In the genomic region with DNA sequence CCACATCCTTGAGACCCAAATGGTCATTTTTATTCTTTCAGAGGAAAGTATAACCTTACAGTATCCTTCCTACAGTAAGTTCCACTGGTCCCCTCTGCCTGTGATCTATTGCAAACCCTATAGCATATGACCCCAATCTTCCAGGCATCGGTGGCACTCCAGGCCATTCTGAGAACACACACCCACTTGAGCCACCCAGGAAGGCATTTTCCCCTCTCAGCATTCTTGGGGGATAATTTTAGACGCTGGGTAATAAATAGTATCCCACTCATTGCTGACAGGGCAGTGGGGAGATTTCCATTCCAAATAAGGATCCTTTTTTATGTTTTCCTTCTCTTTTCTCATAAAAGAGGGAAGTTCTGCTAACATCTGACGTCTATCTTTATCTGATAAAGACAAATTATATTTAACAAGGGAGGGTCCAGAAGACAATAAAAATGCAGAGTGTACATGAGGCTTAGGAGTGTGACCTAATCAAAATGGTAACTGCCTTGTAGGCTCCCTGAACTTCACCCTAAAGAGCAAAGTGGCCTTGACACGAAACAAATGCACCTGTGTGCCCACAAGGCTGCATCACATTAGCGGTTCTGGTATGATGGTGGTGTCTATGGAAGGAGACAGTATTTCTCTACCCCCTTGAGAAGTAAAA, we compare ENCODE assay signal across 22 mouse cellular contexts.
DNase-seq lines count a peak whose midpoint lies in the region; ATAC-seq and TF ChIP-seq lines count a peak whose summit lies in the region.
"Had no signal": no experiment of that assay in that cellular context is flagged by ENCODE, and none has a peak within 500 bp of the region (broad histone marks: within the 10 kb centered on the region; RNA-seq: fewer than 3 reads in every experiment).

No protein-coding gene starts in this region.

- peaks cover 38% of the 10 kb centered on the region for H3K36me3 ChIP-seq in liver, adult 2 months (ENCODE audit: control insufficient read depth, insufficient read depth, low read length)
- peaks cover 2% of the 10 kb centered on the region; the same call in 1 of the 2 replicates for H3K36me3 ChIP-seq in liver, postnatal 0 days (replicated peaks; ENCODE audit: insufficient read depth, low read length)
- H3K36me3 ChIP-seq in heart, embryonic 16.5 days (ENCODE audit: control insufficient read depth, insufficient read depth), result 0 out of 2 replicates have a peak, but pooled peaks cover 2% of the 10 kb centered on the region
- H3K36me3 ChIP-seq: forebrain, embryonic 15.5 days; liver, embryonic 12.5 days; midbrain, embryonic 15.5 days had no signal

- H3K4me3 ChIP-seq in liver, adult 2 months (ENCODE audit: insufficient read depth, low read depth, low read length), result no peak overlapping the region
- H3K4me3 ChIP-seq in liver, postnatal 0 days (ENCODE audit: low read depth, low read length), result no peak overlapping the region
- no peak overlapping the region for H3K4me3 ChIP-seq in heart, embryonic 16.5 days (ENCODE audit: low read length)
- H3K4me3 ChIP-seq: embryonic facial prominence, embryonic 12.5 days; forebrain, embryonic 15.5 days; hindbrain, embryonic 12.5 days; liver, embryonic 12.5 days; lung, embryonic 15.5 days; midbrain, embryonic 15.5 days had no signal

- H3K27ac ChIP-seq in liver, adult 2 months (replicated peaks; ENCODE audit: insufficient read depth, low read depth, low read length), result no peak overlapping the region
- H3K27ac ChIP-seq in liver, postnatal 0 days (ENCODE audit: low read depth), result no peak overlapping the region
- peak overlapping the region; percentile 66 for H3K27ac ChIP-seq in heart, embryonic 16.5 days (ENCODE audit: low read length)
- H3K27ac ChIP-seq: embryonic facial prominence, embryonic 12.5 days; forebrain, embryonic 15.5 days; hindbrain, embryonic 12.5 days; liver, embryonic 12.5 days; lung, embryonic 15.5 days; midbrain, embryonic 15.5 days had no signal

- intact Hi-C loops in heart, postnatal 36 days (cut with DNase I), result no loop called here

- H3K9me3 ChIP-seq in liver, postnatal 0 days (ENCODE audit: low read length), result no peaks in the 10 kb centered on the region
- H3K9me3 ChIP-seq in heart, embryonic 16.5 days (replicated peaks; ENCODE audit: control insufficient read depth, low read length), result no peaks in the 10 kb centered on the region
- H3K9me3 ChIP-seq: embryonic facial prominence, embryonic 12.5 days; forebrain, embryonic 15.5 days; hindbrain, embryonic 12.5 days; liver, embryonic 12.5 days; lung, embryonic 15.5 days; midbrain, embryonic 15.5 days had no signal

- no peak for ATAC-seq in liver, postnatal 0 days
- peak; percentile 34; the same call in 1 of the 2 replicates for ATAC-seq in heart, embryonic 16.5 days (replicated peaks; ENCODE audit: extremely low read depth, insufficient read depth, low FRiP score)
- no peak for ATAC-seq in CD4-positive, CD25-positive, alpha-beta regulatory T cell, adult 4 months
- ATAC-seq: activated CD4-positive, CD25-positive, alpha-beta regulatory T cell, adult 4 months; forebrain, embryonic 15.5 days; liver, embryonic 12.5 days; midbrain, embryonic 15.5 days; Patski had no signal

- no peak for TF ChIP-seq EP300 in liver, postnatal 0 days (IDR thresholded peaks at IDR 0.05; ENCODE audit: low read depth)

- no peak for TF ChIP-seq POLR2A in liver, adult 2 months (IDR thresholded peaks at IDR 0.05; ENCODE audit: extremely low read depth, insufficient read depth, low read length)

- H3K79me2 ChIP-seq in liver, adult 2 months (ENCODE audit: control insufficient read depth, insufficient read depth, low read length), result no peaks in the 10 kb centered on the region

- WGBS in liver, adult 2 months, result 91% methylated on average over 5 of the region's 5 CpGs
- 68% methylated on average over 5 of the region's 5 CpGs for WGBS in liver, postnatal 0 days (ENCODE audit: insufficient replicate concordance)
- 59% methylated on average over 5 of the region's 5 CpGs for WGBS in heart, embryonic 16.5 days

- H3K4me1 ChIP-seq in liver, adult 2 months (ENCODE audit: control insufficient read depth, insufficient read depth, low read length), result no peaks in the 10 kb centered on the region
- H3K4me1 ChIP-seq in liver, postnatal 0 days (ENCODE audit: insufficient read depth), result no peaks in the 10 kb centered on the region
- H3K4me1 ChIP-seq in heart, embryonic 16.5 days (ENCODE audit: control insufficient read depth, insufficient read depth, low read length), result peaks cover 11% of the 10 kb centered on the region
- H3K4me1 ChIP-seq: embryonic facial prominence, embryonic 12.5 days; forebrain, embryonic 15.5 days; hindbrain, embryonic 12.5 days; liver, embryonic 12.5 days; lung, embryonic 15.5 days; midbrain, embryonic 15.5 days had no signal

- no peaks in the 10 kb centered on the region for H3K27me3 ChIP-seq in liver, adult 2 months (ENCODE audit: control insufficient read depth, insufficient read depth, low read length)
- H3K27me3 ChIP-seq in liver, postnatal 0 days (ENCODE audit: insufficient read depth, low read length), result no peaks in the 10 kb centered on the region
- no peaks in the 10 kb centered on the region for H3K27me3 ChIP-seq in heart, embryonic 16.5 days (ENCODE audit: control insufficient read depth, insufficient read depth, low read length)
- H3K27me3 ChIP-seq: embryonic facial prominence, embryonic 12.5 days; forebrain, embryonic 15.5 days; hindbrain, embryonic 12.5 days; liver, embryonic 12.5 days; lung, embryonic 15.5 days; midbrain, embryonic 15.5 days; Patski had no signal

- DNase-seq in heart, adult 9 months (ENCODE audit: low spot score in 2 of 2), result peak; percentile 44 to 50
- no peak for DNase-seq in heart, postnatal 36 days
- peak; percentile 29 for DNase-seq in liver, adult 2 months (ENCODE audit: extremely low read depth, low read depth, low spot score)
- no peak for DNase-seq in liver, postnatal 0 days
- DNase-seq in cerebellum, postnatal 25 days, result no peak
- DNase-seq: cerebellum, adult 8-10 months; gastrocnemius, postnatal 10 days; kidney, postnatal 10 days; layer of hippocampus, postnatal 36 days; left cerebral cortex, postnatal 4 days; retina, postnatal 1 day; thymus, adult 18-20 months had no signal

- no peak for TF ChIP-seq CTCF in liver, adult 2 months (IDR thresholded peaks at IDR 0.05; ENCODE audit: low read depth, low read length)
- no peak for TF ChIP-seq CTCF in liver, postnatal 0 days (IDR thresholded peaks at IDR 0.05; ENCODE audit: low read depth)

- no peak overlapping the region for H3K9ac ChIP-seq in liver, adult 2 months (ENCODE audit: low read depth, low read length)
- H3K9ac ChIP-seq in liver, postnatal 0 days (replicated peaks), result no peak overlapping the region
- no peak overlapping the region for H3K9ac ChIP-seq in heart, embryonic 16.5 days (ENCODE audit: low read length)
- H3K9ac ChIP-seq: embryonic facial prominence, embryonic 12.5 days; forebrain, embryonic 15.5 days; hindbrain, embryonic 12.5 days; liver, embryonic 12.5 days; lung, embryonic 15.5 days; midbrain, embryonic 15.5 days had no signal

- no peak overlapping the region for H3K4me2 ChIP-seq in liver, postnatal 0 days (ENCODE audit: low read depth, low read length)
- no peak overlapping the region for H3K4me2 ChIP-seq in heart, embryonic 16.5 days (ENCODE audit: low read depth, low read length)
- H3K4me2 ChIP-seq: embryonic facial prominence, embryonic 12.5 days; forebrain, embryonic 15.5 days; hindbrain, embryonic 12.5 days; liver, embryonic 12.5 days; lung, embryonic 15.5 days; midbrain, embryonic 15.5 days had no signal

Comparison
In these comparisons a context has a peak if more than half of its experiments do, and no peak if none do; other contexts are left out.
1. DNase-seq: peak in heart, adult 9 months (2 of 2) and liver, adult 2 months (single experiment); none in heart, postnatal 36 days (0 of 2), liver, postnatal 0 days (single experiment) and cerebellum, postnatal 25 days (0 of 2).